Mouse (Mus musculus) kidney, embryonic 15.5 days (tissue): Measurements from ENCODE around the gene E130308A19Rik. TPM values are rescaled to one million over a fixed set of nuclear protein-coding genes. Genes with fewer than 3 reads are reported as not detected.

ENCODE experiments used
- ATAC-seq: fragments of 200-750 bp; cut with Nextera tagmentation; replicated peaks from 2 replicates; pipeline ENCODE4 v1.8.0; 2017; ENCODE audit warnings: moderate TSS enrichment; ENCODE audit not compliant: low FRiP score
- H3K27ac ChIP-seq: fragments of 300-500 bp; sonication (generic); 2 replicates; pipeline ENCODE4 v1.5.1; 2015; ENCODE audit warnings: mild to moderate bottlenecking, inconsistent platforms
- H3K27me3 ChIP-seq: fragments of 300-500 bp; sonication (generic); 2 replicates; pipeline ENCODE4 v1.6.1; 2015; ENCODE audit warnings: inconsistent platforms
- H3K36me3 ChIP-seq: fragments of 300-500 bp; sonication (generic); 2 replicates; pipeline ENCODE4 v1.6.1; 2015; ENCODE audit warnings: inconsistent platforms
- H3K4me1 ChIP-seq: fragments of 300-500 bp; sonication (generic); 2 replicates; pipeline ENCODE4 v1.6.1; 2015; ENCODE audit warnings: inconsistent platforms
- H3K4me2 ChIP-seq: fragments of 300-500 bp; sonication (generic); 2 replicates; pipeline ENCODE4 v1.6.1; 2015; ENCODE audit warnings: moderate library complexity, mild to moderate bottlenecking, inconsistent platforms
- H3K4me3 ChIP-seq: fragments of 300-500 bp; sonication (generic); replicated peaks from 2 replicates; pipeline ENCODE4 v1.5.1; 2015; ENCODE audit warnings: mild to moderate bottlenecking, inconsistent platforms
- H3K9ac ChIP-seq: fragments of 300-500 bp; sonication (generic); 2 replicates; pipeline ENCODE4 v1.6.1; 2015; ENCODE audit warnings: mild to moderate bottlenecking, inconsistent platforms
- H3K9me3 ChIP-seq: fragments of 300-500 bp; sonication (generic); replicated peaks from 2 replicates; pipeline ENCODE4 v1.6.1; 2016; ENCODE audit warnings: inconsistent platforms
- WGBS: fragments of 180-500 bp; shearing (Covaris S2); methylation state at CpG from one replicate; pipeline ENCODE4 v1.1.7; 2015; ENCODE audit warnings: mixed read lengths; 5-methylcytosine and 5-hydroxymethylcytosine counted together
- polyA plus RNA-seq: library from polyadenylated mRNA; unstranded; fragments of >200 nt; fragmentation: Nextera tagmentation; extraction: Ambion mirVana; gene quantifications from 2 replicates; pipeline ENCODE4 v1.2.1, GENCODE M21; 2015

E130308A19Rik gene
- polyA plus RNA-seq, 1 experiment from 2014 or later, result 35.6 TPM

GRCm38 (mm10) chr4:59756332-59757082 is 130.5 kb downstream of the E130308A19Rik start:
- H3K27ac ChIP-seq, result peak overlapping the region; percentile 79
- no peak for ATAC-seq

GRCm38 (mm10) chr4:59757452-59758435 is 131.7 kb downstream of the E130308A19Rik start:
- Histone ChIP-seq H3K27me3 (no peaks in the 10 kb centered on the region), H3K4me3 (no peak overlapping the region), H3K9ac (no peak overlapping the region), H3K4me1 (peaks cover 29% of the 10 kb centered on the region), H3K9me3 (no peaks in the 10 kb centered on the region), H3K36me3 (peaks cover 2% of the 10 kb centered on the region; the same call in 1 of the 2 replicates), H3K27ac (peak overlapping the region; percentile 79), H3K4me2 (0 out of 2 replicates have a peak overlapping the region, but pooled peaks have one; percentile 17)
- peak; percentile 77 for ATAC-seq
- 48% methylated on average over 12 of the region's 12 CpGs for WGBS

More at GRCm38 (mm10) chr4:59756332-59757082, 130.5 kb downstream of the E130308A19Rik start:
- 59% methylated on average over 9 of the region's 9 CpGs for WGBS
- H3K4me1 ChIP-seq, result peaks cover 29% of the 10 kb centered on the region
- no peak overlapping the region for H3K9ac ChIP-seq
- H3K27me3 ChIP-seq, result no peaks in the 10 kb centered on the region
- H3K9me3 ChIP-seq, result no peaks in the 10 kb centered on the region
- peaks cover 11% of the 10 kb centered on the region; the same call in 1 of the 2 replicates for H3K36me3 ChIP-seq
- H3K4me3 ChIP-seq, result no peak overlapping the region
- no peak overlapping the region for H3K4me2 ChIP-seq

GRCm38 (mm10) chr4:59760016-59760415 is 134.0 kb downstream of the E130308A19Rik start:
- Histone ChIP-seq H3K9ac (no peak overlapping the region), H3K27me3 (no peaks in the 10 kb centered on the region), H3K4me2 (no peak overlapping the region), H3K36me3 (no peaks in the 10 kb centered on the region), H3K4me1 (peaks cover 31% of the 10 kb centered on the region), H3K4me3 (no peak overlapping the region), H3K9me3 (no peaks in the 10 kb centered on the region), H3K27ac (0 out of 2 replicates have a peak overlapping the region, but pooled peaks have one; percentile 27)
- WGBS, result 83% methylated on average over 4 of the region's 4 CpGs
- no peak for ATAC-seq

- H3K4me3 ChIP-seq, result no peak overlapping the region
- no peaks in the 10 kb centered on the region for H3K9me3 ChIP-seq
- no peaks in the 10 kb centered on the region for H3K27me3 ChIP-seq
- no peak for ATAC-seq
- H3K4me2 ChIP-seq, result no peak overlapping the region
- H3K27ac ChIP-seq, result peak overlapping the region; percentile 64; the same call in 1 of the 2 replicates
- no peak overlapping the region for H3K9ac ChIP-seq
- 43% methylated on average over 10 of the region's 10 CpGs for WGBS
- H3K4me1 ChIP-seq, result peaks cover 38% of the 10 kb centered on the region
- H3K36me3 ChIP-seq, result no peaks in the 10 kb centered on the region
Observed at GRCm38 (mm10) chr4:59760636-59761364, 134.8 kb downstream of the E130308A19Rik start.

- H3K9ac ChIP-seq, result no peak overlapping the region
- no peaks in the 10 kb centered on the region for H3K9me3 ChIP-seq
- WGBS, result 61% methylated on average over 4 of the region's 4 CpGs
- peaks cover 40% of the 10 kb centered on the region for H3K4me1 ChIP-seq
- no peak for ATAC-seq
- no peaks in the 10 kb centered on the region for H3K27me3 ChIP-seq
- H3K4me3 ChIP-seq, result no peak overlapping the region
- no peak overlapping the region for H3K4me2 ChIP-seq
- no peak overlapping the region for H3K27ac ChIP-seq
- no peaks in the 10 kb centered on the region for H3K36me3 ChIP-seq
Observed at GRCm38 (mm10) chr4:59761365-59761729, 135.3 kb downstream of the E130308A19Rik start.

DNA sequence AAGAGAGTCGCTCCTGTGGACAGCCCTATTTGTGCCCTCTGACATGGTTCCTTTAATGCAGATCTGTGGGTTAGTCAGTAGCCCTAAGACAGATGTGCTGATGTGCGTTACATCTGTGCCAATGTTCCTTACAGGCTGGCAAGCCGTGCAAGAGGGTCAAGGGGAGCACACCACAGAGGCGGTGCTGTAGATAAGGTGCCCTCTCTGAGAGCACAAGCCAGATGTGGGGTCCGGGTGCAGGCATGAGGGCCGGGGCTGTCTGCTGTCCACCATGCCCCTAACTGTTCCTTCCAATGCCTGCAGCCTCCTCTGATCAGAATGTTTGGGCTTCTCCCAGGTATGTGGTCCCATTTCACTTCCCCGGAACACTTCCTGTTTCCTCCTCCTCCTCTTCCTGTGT is 138.9 kb downstream of the E130308A19Rik start:
- Histone ChIP-seq H3K4me2 (peak overlapping the region; percentile 40), H3K4me3 (no peak overlapping the region), H3K27me3 (no peaks in the 10 kb centered on the region), H3K9ac (no peak overlapping the region), H3K36me3 (peaks cover 9% of the 10 kb centered on the region), H3K27ac (peak overlapping the region; percentile 84), H3K9me3 (no peaks in the 10 kb centered on the region), H3K4me1 (peaks cover 20% of the 10 kb centered on the region)
- WGBS, result 65% methylated on average over 7 of the region's 7 CpGs
- no peak for ATAC-seq

GRCm38 (mm10) chr4:59765385-59766005 is 139.5 kb downstream of the E130308A19Rik start:
- ATAC-seq, result peak; percentile 73; the same call in 1 of the 2 replicates
- Histone ChIP-seq H3K4me2 (peak overlapping the region; percentile 40), H3K36me3 (peaks cover 14% of the 10 kb centered on the region), H3K4me1 (peaks cover 17% of the 10 kb centered on the region), H3K27me3 (no peaks in the 10 kb centered on the region), H3K9ac (no peak overlapping the region), H3K9me3 (no peaks in the 10 kb centered on the region), H3K27ac (peak overlapping the region; percentile 84), H3K4me3 (no peak overlapping the region)
- WGBS, result 23% methylated on average over 7 of the region's 7 CpGs

- WGBS, result 76% methylated on average over 2 of the region's 2 CpGs
- no peak for ATAC-seq
- peaks cover 36% of the 10 kb centered on the region for H3K36me3 ChIP-seq
Observed at GRCm38 (mm10) chr4:59767717-59768116, 141.7 kb downstream of the E130308A19Rik start.

GRCm38 (mm10) chr4:59772171-59772879 is 146.3 kb downstream of the E130308A19Rik start:
- H3K4me1 ChIP-seq, result no peaks in the 10 kb centered on the region
- no peak overlapping the region for H3K27ac ChIP-seq

More at GRCm38 (mm10) chr4:59767717-59768116, 141.7 kb downstream of the E130308A19Rik start:
- Histone ChIP-seq H3K4me3 (no peak overlapping the region), H3K9ac (no peak overlapping the region), H3K9me3 (no peaks in the 10 kb centered on the region), H3K4me2 (no peak overlapping the region), H3K27me3 (no peaks in the 10 kb centered on the region), H3K27ac (no peak overlapping the region), H3K4me1 (peaks cover 14% of the 10 kb centered on the region)

GRCm38 (mm10) chr4:59777828-59778227 is 151.8 kb downstream of the E130308A19Rik start:
- Histone ChIP-seq H3K36me3 (peaks cover 45% of the 10 kb centered on the region), H3K9ac (no peak overlapping the region), H3K27me3 (no peaks in the 10 kb centered on the region), H3K9me3 (no peaks in the 10 kb centered on the region), H3K4me1 (peaks cover 7% of the 10 kb centered on the region), H3K4me2 (no peak overlapping the region), H3K27ac (no peak overlapping the region), H3K4me3 (no peak overlapping the region)
- 84% methylated on average over 3 of the region's 3 CpGs for whole genome bisulfite sequencing
- ATAC-seq, result no peak

More at GRCm38 (mm10) chr4:59772171-59772879, 146.3 kb downstream of the E130308A19Rik start:
- no peak for ATAC-seq
- no peak overlapping the region for H3K4me3 ChIP-seq
- 86% methylated on average over 17 of the region's 17 CpGs for WGBS
- H3K27me3 ChIP-seq, result no peaks in the 10 kb centered on the region
- no peak overlapping the region for H3K4me2 ChIP-seq
- no peak overlapping the region for H3K9ac ChIP-seq
- no peaks in the 10 kb centered on the region for H3K9me3 ChIP-seq
- H3K36me3 ChIP-seq, result peaks cover 65% of the 10 kb centered on the region
